Mouse (Mus musculus) spleen, postnatal 0 days (tissue): ENCODE measurements around the gene Snap23. TPM values are rescaled to one million over a fixed set of nuclear protein-coding genes. Genes with fewer than 3 reads are reported as not detected.

Source experiments
- polyA plus RNA-seq: library from polyadenylated mRNA; unstranded; fragments of >200 nt; fragmentation: Nextera tagmentation; extraction: Ambion mirVana; gene quantifications from 2 replicates; pipeline ENCODE4 v1.2.1, GENCODE M21; 2015

Snap23 gene
- polyA plus RNA-seq, result 25.2 and 28.9 TPM in 2 replicates

GRCm38 (mm10) chr2:120566886-120567797 lies at the start of gene Snap23:
Gene Snap23 (plus strand): TSS chr2:120567671.

GRCm38 (mm10) chr2:120563235-120563990 lies 4.1 kb upstream of the Snap23 start, which contains the start of gene Zfp106:
Gene Zfp106 (minus strand): TSS chr2:120563843.

GRCm38 (mm10) chr2:120608830-120609723 lies 41.6 kb downstream of the Snap23 start, which contains the start of the genes Haus2 and Lrrc57:
Gene Haus2 (plus strand): TSS chr2:120609383.
Gene Lrrc57 (minus strand): TSS chr2:120609520.

GRCm38 (mm10) chr2:120628886-120629735 lies 61.6 kb downstream of the Snap23 start, which contains the start of gene Stard9:
Gene Stard9 (plus strand): TSS chr2:120629121.

Other genes with a start within 250 kb of the Snap23 start
- gene Vps39, start 214.5 kb upstream of the Snap23 start, polyA plus RNA-seq, result 9.7 and 10.5 TPM in 2 replicates
- gene Ganc, start 163.8 kb upstream of the Snap23 start, polyA plus RNA-seq, result 10.0 and 10.6 TPM in 2 replicates
- gene Tmem87a, start 163.6 kb upstream of the Snap23 start, polyA plus RNA-seq, result 6.8 and 7.7 TPM in 2 replicates
- 2.6 and 2.9 TPM in 2 replicates for gene Capn3, start 111.7 kb upstream of the Snap23 start, polyA plus RNA-seq
- 25.4 and 27.8 TPM in 2 replicates for gene Zfp106, start 3.8 kb upstream of the Snap23 start, polyA plus RNA-seq
- 16.7 and 19.0 TPM in 2 replicates for gene Haus2, start 41.7 kb downstream of the Snap23 start, polyA plus RNA-seq
- 13.5 and 14.1 TPM in 2 replicates for gene Lrrc57, start 41.8 kb downstream of the Snap23 start, polyA plus RNA-seq
- 3.9 and 4.7 TPM in 2 replicates for gene Stard9, start 61.5 kb downstream of the Snap23 start, polyA plus RNA-seq